Mouse (Mus musculus) adrenal gland, postnatal 14 days (tissue): ENCODE measurements at regions not wholly inside any gene's neighbourhood (a gene's known extent, or its start where the extent isn't known, plus 50 kb on each side); places are given as distances from the start of the nearest gene placed in this dataset.

Source experiments
- DNase-seq: peaks from one replicate; pipeline ENCODE4 v3.0.0; 2021; ENCODE audit warnings: mixed read lengths

DNA sequence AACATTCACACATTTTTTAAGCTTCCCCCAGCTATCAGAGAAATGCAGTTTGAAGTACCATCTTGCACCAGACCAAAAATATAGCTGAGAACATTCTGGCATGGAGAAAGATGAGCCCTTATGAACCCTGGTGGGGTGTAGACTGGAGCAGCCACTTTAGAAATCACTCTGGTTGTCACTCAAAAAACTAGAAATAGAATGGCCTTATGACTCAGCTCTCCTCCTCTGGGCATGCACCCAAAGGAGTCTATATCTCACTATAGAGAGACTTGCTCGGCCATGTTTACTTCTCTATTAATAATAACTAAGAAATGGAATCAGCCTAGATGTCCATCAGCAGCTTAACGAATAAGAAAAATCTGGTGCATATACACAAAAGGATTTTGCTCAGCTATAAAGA is 436.5 kb upstream of the Rgma start:
- DNase-seq: no peak

GRCm38 (mm10) chr7:72947531-72947930 is 427.8 kb upstream of the Rgma start:
- DNase-seq: no peak

DNA sequence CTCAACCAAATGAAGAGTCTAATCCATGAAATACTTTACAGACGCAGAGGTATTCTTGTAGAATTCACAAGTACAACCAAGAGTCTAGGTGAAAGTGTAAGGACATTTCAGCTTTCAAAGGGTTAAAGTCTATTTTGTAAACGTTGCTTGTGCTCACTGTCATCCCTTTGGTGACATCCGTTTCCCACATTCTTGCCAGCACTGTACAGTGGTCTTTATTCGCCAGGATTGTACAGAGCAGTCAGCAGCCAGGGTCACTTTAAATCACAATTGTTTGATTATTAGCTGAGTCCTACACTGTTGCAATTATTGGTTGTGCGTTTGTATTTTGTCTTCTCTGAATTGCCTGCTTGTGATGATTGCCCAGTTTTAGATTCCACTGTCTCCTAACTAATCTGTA is 427.3 kb upstream of the Rgma start:
- no peak for DNase-seq

DNA sequence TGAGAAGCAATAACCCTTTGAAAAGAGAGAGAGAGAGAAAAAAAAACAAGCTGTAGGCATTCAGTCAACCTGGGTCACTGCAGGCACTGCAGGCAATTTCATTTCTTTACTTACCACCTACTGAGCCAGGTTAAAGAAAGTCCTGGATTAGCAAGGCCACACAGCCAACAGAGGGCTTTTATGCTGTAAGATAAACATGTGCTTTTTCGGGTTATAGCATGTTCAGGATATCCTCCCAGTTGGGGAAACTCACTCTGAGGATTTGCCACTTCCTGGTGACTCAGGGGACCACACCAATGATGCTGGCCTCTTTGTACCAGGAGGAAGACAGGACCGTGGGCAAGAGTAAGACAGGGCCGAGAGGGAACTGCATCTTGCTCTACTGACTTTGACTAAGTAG is 426.6 kb upstream of the Rgma start:
- DNase-seq: no peak

DNA sequence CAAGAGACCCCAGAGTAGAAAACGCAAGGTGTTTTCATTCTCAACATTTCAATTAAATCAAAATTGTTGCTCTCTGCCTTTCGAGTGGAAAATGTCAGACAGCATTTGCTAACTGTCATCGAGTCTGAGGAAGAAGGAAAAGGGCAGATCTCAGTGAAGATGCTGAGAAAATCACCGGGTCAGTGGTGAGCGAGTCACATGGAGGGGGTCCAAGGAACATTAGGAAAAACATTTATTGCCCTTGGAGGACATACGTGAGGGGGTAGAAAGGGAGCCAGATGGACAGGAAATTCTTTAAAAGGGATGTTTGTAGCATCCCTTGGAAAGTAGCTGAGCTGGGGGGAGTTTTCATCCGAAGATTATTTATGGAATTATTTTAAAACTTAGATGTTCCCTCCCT is 425.4 kb upstream of the Rgma start:
- DNase-seq: no peak

DNA sequence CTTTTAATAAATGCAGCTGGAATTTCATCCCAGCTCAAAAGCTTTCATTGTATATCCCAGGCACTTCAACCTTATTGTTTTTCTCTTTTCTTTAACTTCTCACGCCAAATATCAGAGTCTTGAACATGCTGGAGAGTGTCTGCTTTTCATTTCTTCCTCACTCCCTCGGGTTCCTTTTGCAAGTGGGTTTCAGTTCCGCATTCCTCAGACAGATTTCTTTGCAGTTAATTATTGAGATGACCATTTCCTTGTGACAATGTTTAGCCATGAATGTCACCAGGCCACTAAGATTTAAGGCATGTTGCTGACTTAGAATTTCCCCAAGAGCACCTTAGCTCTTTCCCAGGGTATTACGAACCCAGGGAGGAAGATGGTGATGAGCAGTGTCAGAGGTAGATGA is 417.6 kb upstream of the Rgma start:
- no peak for DNase-seq

DNA sequence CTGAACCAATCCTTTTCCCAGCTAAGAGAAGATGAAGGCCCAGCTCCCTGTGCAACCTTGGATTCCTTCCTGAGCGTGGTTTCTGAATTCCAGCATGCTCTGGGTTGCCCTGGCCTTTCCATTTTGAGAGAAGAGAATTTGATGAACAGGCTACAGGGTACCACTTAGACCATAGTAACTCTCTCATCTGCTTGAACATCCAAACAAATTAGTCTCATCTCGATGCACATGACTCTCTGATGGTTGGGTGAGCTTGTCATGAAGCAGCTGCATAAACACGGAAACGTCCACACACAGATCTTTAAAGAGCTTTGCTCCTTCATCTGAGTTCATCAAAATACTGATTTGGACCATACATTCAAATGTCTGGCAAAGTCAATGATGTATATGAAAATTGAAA is 414.0 kb upstream of the Rgma start:
- DNase-seq: no peak

DNA sequence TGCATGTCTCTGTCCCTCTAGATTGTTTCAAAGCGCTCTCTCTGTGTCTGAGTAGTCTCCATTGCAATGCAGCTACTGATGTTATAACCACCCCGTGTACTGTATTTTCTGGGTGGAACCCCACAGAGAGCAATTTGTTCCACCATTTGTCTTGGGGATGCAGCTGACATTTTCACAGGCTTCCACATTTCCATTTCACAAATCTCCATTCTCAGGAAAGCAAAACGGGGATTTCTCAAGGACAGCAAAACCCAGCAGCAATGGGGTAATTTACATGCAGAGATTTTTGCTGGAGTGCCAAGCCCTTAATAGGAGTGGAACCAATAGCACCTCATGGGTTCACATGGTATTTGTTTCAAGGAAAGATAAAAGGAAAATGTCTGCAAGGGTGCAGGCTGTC is 412.5 kb upstream of the Rgma start:
- DNase-seq: no peak

- no peak for DNase-seq
These were observed 411.4 kb upstream of the Rgma start for GRCm38 (mm10) chr7:72963908-72964307.

DNA sequence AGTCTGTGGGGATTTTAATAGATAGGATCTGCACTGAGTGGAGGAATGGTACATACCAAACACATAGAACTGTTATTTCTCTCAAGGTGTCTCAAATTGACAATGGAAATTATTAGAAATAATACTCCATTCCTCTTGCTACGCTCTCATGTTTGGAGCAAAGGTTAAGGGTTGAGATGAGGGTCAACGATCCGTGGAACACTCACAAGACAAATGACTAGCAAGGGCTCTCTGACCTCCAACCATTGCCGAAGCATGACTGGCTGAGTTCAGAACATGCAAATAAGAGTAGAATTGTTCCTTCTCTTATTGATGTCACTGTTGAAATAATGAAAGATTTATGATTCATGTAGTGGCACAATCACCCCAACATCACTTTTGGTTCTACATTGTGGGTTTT is 407.1 kb upstream of the Rgma start:
- no peak for DNase-seq

GRCm38 (mm10) chr7:72971506-72972267 is 403.6 kb upstream of the Rgma start:
- DNase-seq: peak; percentile 27

GRCm38 (mm10) chr7:72972397-72972796 is 402.9 kb upstream of the Rgma start:
- no peak for DNase-seq

DNA sequence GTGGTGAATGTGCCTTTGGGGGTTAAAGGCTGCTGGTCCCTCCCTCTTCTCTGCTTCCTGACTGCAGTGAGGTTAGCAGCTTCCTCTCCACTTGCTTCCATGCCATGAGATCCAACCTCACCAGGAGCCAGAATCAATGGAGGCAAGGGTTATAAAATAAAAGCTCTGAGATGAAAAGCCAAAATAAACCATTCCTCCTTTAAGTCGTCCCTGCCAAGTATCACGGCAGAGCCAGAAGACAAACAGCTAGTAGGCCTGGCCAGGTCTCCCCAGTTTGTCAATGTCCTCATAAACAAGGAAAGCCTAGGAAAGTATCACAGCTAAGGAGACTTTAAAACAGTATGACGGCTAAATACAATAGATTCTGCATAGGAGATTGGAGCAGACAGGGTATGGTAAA is 401.5 kb upstream of the Rgma start:
- no peak for DNase-seq

GRCm38 (mm10) chr7:72974384-72974783 is 400.9 kb upstream of the Rgma start:
- no peak for DNase-seq

GRCm38 (mm10) chr7:72990559-72991429 is 384.5 kb upstream of the Rgma start:
- no peak for DNase-seq

DNA sequence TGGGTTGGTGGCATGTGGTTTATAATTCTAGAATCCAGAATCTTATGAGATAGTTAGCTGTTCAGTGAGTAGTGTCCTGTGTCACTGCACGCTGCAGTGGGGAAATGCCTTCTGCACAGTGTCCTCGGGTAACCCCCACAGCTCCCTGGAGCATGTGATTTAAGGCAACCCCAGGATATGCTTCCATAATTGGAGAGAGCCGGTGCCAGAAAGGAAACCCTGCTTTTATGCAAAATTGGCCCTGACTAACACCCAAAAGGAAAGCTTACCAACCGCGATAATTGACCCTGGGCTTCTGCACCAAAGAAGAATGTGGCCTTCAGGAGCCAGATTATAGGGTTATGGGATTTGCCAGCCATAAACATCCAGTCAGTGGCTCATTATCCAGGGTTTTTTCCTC is 376.9 kb upstream of the Rgma start:
- DNase-seq: peak; percentile 17

DNA sequence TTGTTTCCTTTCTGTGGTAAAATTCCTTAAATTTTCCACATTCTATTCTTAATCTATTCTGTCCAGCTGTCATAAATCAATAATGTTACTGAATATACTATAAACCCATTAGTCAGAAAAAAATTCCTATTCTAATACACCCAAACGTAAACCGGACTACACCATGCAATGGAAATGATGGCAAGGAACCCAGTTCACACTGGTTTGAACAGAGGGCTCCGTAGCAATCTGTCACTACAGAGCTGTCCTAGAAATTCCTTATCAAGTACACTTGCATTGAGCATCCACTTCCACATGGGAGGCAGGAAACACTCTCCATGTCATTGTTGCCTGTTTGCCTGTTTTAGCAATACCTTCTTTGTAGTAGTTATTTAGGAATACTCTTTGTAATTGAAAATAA is 356.2 kb upstream of the Rgma start:
- no peak for DNase-seq

DNA sequence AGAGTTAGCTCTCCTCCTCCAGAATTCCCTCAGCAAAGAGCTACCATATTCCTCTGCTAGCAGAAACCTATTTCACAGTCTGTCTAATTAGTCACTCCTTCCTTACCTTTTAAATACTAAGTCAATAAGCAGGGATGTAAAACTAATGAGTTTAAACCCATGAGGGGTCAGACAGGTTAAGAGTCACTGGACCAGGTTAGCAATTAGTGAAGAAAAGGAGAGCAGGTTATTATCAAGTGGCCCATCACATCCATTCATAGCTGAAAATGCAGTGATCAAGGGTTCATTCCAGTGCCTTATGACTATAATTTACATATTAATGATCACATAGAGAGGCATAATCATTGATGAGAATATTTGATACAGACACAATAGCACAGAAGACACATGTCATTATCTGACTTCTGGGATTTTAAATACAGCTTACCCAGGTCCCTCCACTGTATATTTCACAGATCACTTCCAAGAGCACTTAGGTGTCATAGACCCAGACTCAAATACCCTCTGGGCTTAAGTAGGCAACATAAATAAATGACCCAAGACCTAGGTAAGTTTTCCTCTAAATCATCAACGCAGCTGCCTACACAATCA is 355.4 kb upstream of the Rgma start:
- no peak for DNase-seq

GRCm38 (mm10) chr7:73021786-73022185 is 353.5 kb upstream of the Rgma start:
- DNase-seq: peak; percentile 30

DNA sequence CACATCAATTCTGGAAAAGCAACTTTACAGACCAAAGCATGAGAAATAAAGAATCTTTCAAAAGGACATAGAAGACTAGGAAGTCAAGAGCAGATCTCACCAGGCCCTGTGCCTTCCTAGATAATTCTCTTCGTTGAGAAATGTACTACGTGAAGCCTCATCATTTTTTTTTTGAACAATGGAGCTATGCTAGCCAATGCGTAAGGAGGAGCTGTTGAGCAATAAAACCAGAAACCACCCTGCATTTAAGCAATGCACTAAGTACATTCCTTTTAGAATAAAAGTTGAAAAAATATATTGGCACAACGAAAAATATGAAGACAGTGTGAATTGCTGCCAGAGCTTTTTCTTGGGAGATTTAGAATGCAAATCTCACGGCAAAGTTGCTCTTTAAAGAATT is 349.7 kb upstream of the Rgma start:
- no peak for DNase-seq

DNA sequence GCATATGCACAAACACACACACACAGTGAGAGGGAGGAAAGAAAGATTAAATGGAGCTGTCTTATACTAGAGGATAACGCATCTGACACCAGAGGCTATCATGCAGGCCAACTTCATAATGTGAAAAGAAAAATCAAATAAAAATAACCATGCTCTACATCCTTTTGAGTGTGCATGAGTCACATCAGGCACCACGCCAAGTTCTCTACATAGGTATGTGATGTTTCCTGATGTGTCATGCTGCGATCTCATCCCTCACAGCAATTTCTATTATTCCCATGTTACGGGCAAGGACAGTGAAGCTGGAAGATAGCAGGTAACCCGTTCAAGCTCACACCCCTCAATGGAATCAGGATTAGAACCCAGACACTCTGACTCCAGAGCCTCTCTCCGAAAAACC is 346.4 kb upstream of the Rgma start:
- peak; percentile 22 for DNase-seq

GRCm38 (mm10) chr7:73031407-73031806 is 343.9 kb upstream of the Rgma start:
- no peak for DNase-seq

GRCm38 (mm10) chr7:73032316-73032980 is 342.9 kb upstream of the Rgma start:
- no peak for DNase-seq
